Mouse (Mus musculus) lung, postnatal 10 days (tissue): ENCODE measurements around the gene Sf3a1.
A peak's percentile ranks its signal among the peaks of the same experiment; 100 is the strongest.

ENCODE experiments used
- DNase-seq: peaks from one replicate; pipeline ENCODE4 v3.0.0; 2021

Gene Sf3a1

GRCm38 (mm10) chr11:4219317-4219751, 59.2 kb downstream of the Sf3a1 start:
- DNase-seq, result peak; percentile 88

GRCm38 (mm10) chr11:4219908-4220307, 59.8 kb downstream of the Sf3a1 start:
- no peak for DNase-seq

- DNase-seq, result peak; percentile 83
These were observed 60.6 kb downstream of the Sf3a1 start for GRCm38 (mm10) chr11:4220443-4221400.

GRCm38 (mm10) chr11:4222046-4222950, 62.1 kb downstream of the Sf3a1 start:
- DNase-seq, result no peak

GRCm38 (mm10) chr11:4223393-4224188, 63.4 kb downstream of the Sf3a1 start:
- no peak for DNase-seq

- DNase-seq, result no peak
These were observed 64.1 kb downstream of the Sf3a1 start for GRCm38 (mm10) chr11:4224223-4224622.

GRCm38 (mm10) chr11:4226569-4227325, 66.6 kb downstream of the Sf3a1 start:
- no peak for DNase-seq

DNA sequence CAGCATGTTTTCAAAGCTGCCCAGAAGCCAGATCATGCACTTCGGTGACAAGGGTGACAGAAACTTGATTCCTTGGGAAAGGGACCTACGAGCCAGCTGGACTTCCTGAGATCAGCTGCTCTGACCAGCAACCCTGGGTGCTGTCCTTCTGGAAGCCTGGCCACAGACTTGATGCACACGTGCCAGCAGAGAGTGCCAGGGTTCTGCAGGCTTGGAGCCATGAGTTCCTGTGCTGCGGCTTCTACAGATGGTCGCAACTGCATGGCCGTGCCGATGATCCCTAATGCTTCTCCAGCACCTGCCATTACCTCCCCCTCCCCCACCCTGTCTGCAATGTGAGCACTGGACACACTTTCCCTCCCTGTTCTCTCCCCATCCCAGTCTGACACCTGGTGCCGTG, 68.3 kb downstream of the Sf3a1 start:
- no peak for DNase-seq

DNA sequence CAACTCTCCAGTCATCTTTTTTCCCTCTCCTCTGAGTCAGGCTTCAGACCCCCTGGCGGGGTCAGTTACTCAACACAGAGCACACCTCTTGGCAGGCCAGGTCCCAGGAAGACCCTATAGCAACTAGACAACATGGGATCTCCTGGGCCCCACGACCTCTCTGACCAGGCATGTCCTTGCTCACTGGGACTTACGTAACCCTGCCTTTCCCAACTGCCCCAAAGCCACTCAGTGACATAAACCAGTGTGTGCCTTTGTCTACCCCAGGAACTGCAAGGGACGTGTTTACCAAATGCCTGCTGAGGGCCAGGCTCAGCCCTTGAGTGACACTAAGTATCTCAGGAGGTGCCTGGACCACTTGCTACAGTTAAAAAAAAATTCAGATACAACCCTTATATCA, 69.7 kb downstream of the Sf3a1 start:
- no peak for DNase-seq

- DNase-seq, result no peak
These were observed 71.3 kb downstream of the Sf3a1 start for GRCm38 (mm10) chr11:4231435-4231834.
